Mouse (Mus musculus): ENCODE measurements around the gene 4921539E11Rik. TPM values are rescaled to one million over a fixed set of nuclear protein-coding genes. Genes with fewer than 3 reads are reported as not detected.

The 4921539E11Rik gene
- total RNA-seq, 4 experiments from 2014 or later, result not detected

GRCm38 (mm10) chr4:103232156-103232555 is 58.5 kb downstream of the 4921539E11Rik start:
- DNase-seq (ENCODE audit: low spot score), result no peak

GRCm38 (mm10) chr4:103222854-103223253 is 67.8 kb downstream of the 4921539E11Rik start:
- DNase-seq (ENCODE audit: low spot score), result no peak

- no peak for DNase-seq (ENCODE audit: low spot score)
These were observed 68.9 kb downstream of the 4921539E11Rik start for GRCm38 (mm10) chr4:103221789-103222188.

- no peak for DNase-seq (ENCODE audit: low spot score)
These were observed 71.7 kb downstream of the 4921539E11Rik start for GRCm38 (mm10) chr4:103219011-103219410.

- DNase-seq (ENCODE audit: low spot score), result no peak
These were observed 74.6 kb downstream of the 4921539E11Rik start for GRCm38 (mm10) chr4:103216046-103216445.

- peak; percentile 47 for DNase-seq (ENCODE audit: low spot score)
These were observed 75.5 kb downstream of the 4921539E11Rik start, which contains the start of gene Slc35d1 for GRCm38 (mm10) chr4:103214925-103215820. Gene Slc35d1, minus strand, starts transcription at chr4:103215164.

- DNase-seq (ENCODE audit: low spot score), result peak; percentile 63
These were observed 76.2 kb downstream of the 4921539E11Rik start for GRCm38 (mm10) chr4:103214498-103214924.

- DNase-seq (ENCODE audit: low spot score), result no peak
These were observed 76.7 kb downstream of the 4921539E11Rik start for GRCm38 (mm10) chr4:103213859-103214497.

GRCm38 (mm10) chr4:103208553-103208952 is 82.1 kb downstream of the 4921539E11Rik start:
- no peak for DNase-seq (ENCODE audit: low spot score)

GRCm38 (mm10) chr4:103203646-103204045 is 87.0 kb downstream of the 4921539E11Rik start:
- DNase-seq (ENCODE audit: low spot score), result no peak

GRCm38 (mm10) chr4:103200046-103200445 is 90.6 kb downstream of the 4921539E11Rik start:
- no peak for DNase-seq (ENCODE audit: low spot score)

- no peak for DNase-seq (ENCODE audit: low spot score)
These were observed 91.6 kb downstream of the 4921539E11Rik start for GRCm38 (mm10) chr4:103199086-103199485.

GRCm38 (mm10) chr4:103197401-103197800 is 93.3 kb downstream of the 4921539E11Rik start:
- no peak for DNase-seq (ENCODE audit: low spot score)

- DNase-seq (ENCODE audit: low spot score), result no peak
These were observed 98.2 kb downstream of the 4921539E11Rik start for GRCm38 (mm10) chr4:103192421-103192820.

GRCm38 (mm10) chr4:103188786-103189640 is 101.7 kb downstream of the 4921539E11Rik start:
- DNase-seq (ENCODE audit: low spot score), result no peak

Other genes with a start within 250 kb of the 4921539E11Rik start
- gene Mier1, start 176.5 kb downstream of the 4921539E11Rik start, total RNA-seq (2022), result 10 to 100 TPM; 27.8 to 32.0 (median 29.6) TPM
- 1 to 10 TPM in 1 of 4 experiments, under 1 TPM in 3; 0.73 to 1.1 (median 0.83) TPM for gene Wdr78, start 176.3 kb downstream of the 4921539E11Rik start, total RNA-seq (2022)
- 1 to 10 TPM; 6.6 to 9.8 (median 8.6) TPM for gene Slc35d1, start 75.7 kb downstream of the 4921539E11Rik start, total RNA-seq (2022)
- gene Oma1, start 22.9 kb upstream of the 4921539E11Rik start, total RNA-seq (2022), result 10 to 100 TPM; 40.4 to 47.1 (median 43.0) TPM